Mouse (Mus musculus): ENCODE data around the gene Pfkp. TPM values are rescaled to one million over a fixed set of nuclear protein-coding genes. Genes with fewer than 3 reads are reported as not detected.

Gene Pfkp
- total RNA-seq, 2 experiments from 2014 or later, result 46.2 to 49.2 TPM

- DNase-seq, result no peak
Observed at GRCm38 (mm10) chr13:6636976-6637375, 11.6 kb downstream of the Pfkp start.

GRCm38 (mm10) chr13:6636520-6636919 is 12.1 kb downstream of the Pfkp start:
- peak; percentile 40 for DNase-seq

GRCm38 (mm10) chr13:6635138-6636076 is 13.2 kb downstream of the Pfkp start:
- no peak for DNase-seq

- peak; percentile 35 for DNase-seq
Observed at GRCm38 (mm10) chr13:6634063-6634462, 14.5 kb downstream of the Pfkp start.

GRCm38 (mm10) chr13:6633524-6633923 is 15.1 kb downstream of the Pfkp start:
- DNase-seq, result peak; percentile 39

GRCm38 (mm10) chr13:6632935-6633334 is 15.6 kb downstream of the Pfkp start:
- DNase-seq, result no peak

- DNase-seq, result no peak
Observed at GRCm38 (mm10) chr13:6632513-6632912, 16.1 kb downstream of the Pfkp start.

- DNase-seq, result peak; percentile 61
Observed at GRCm38 (mm10) chr13:6631772-6632510, 16.6 kb downstream of the Pfkp start.

- no peak for DNase-seq
Observed at GRCm38 (mm10) chr13:6630660-6631059, 17.9 kb downstream of the Pfkp start.

- no peak for DNase-seq
Observed at GRCm38 (mm10) chr13:6629927-6630326, 18.6 kb downstream of the Pfkp start.

GRCm38 (mm10) chr13:6628998-6629764 is 19.4 kb downstream of the Pfkp start:
- no peak for DNase-seq

- DNase-seq, result no peak
Observed at GRCm38 (mm10) chr13:6628261-6628660, 20.3 kb downstream of the Pfkp start.

- DNase-seq, result no peak
Observed at GRCm38 (mm10) chr13:6627352-6627751, 21.2 kb downstream of the Pfkp start.

- DNase-seq, result no peak
Observed at GRCm38 (mm10) chr13:6626508-6627114, 22.0 kb downstream of the Pfkp start.

- DNase-seq, result no peak
Observed at GRCm38 (mm10) chr13:6625942-6626341, 22.6 kb downstream of the Pfkp start.

- no peak for DNase-seq
Observed at GRCm38 (mm10) chr13:6624604-6625003, 24.0 kb downstream of the Pfkp start.

GRCm38 (mm10) chr13:6624121-6624520 is 24.5 kb downstream of the Pfkp start:
- DNase-seq, result no peak

- DNase-seq, result no peak
Observed at GRCm38 (mm10) chr13:6621831-6622230, 26.7 kb downstream of the Pfkp start.

- no peak for DNase-seq
Observed at GRCm38 (mm10) chr13:6620250-6620649, 28.3 kb downstream of the Pfkp start.

- DNase-seq, result no peak
Observed at GRCm38 (mm10) chr13:6618711-6619110, 29.9 kb downstream of the Pfkp start.

GRCm38 (mm10) chr13:6613690-6614445 is 34.7 kb downstream of the Pfkp start:
- no peak for DNase-seq

All from adrenal gland, postnatal 10 days (tissue).